Mouse (Mus musculus) CH12.LX (cell line): ENCODE data around the gene Astn2. TPM values are rescaled to one million over a fixed set of nuclear protein-coding genes. Genes with fewer than 3 reads are reported as not detected.

Source experiments
- DNase-seq: peaks from one replicate; pipeline ENCODE4 v3.0.0-alpha.2; 2013; ENCODE audit errors: extremely low read depth
- H3K27ac ChIP-seq: 2 replicates; pipeline ENCODE4 v1.5.1; 2012; ENCODE audit warnings: low read depth, mild to moderate bottlenecking, control low read depth, moderate library complexity; ENCODE audit not compliant: insufficient read depth
- H3K27me3 ChIP-seq: replicated peaks from 2 replicates; pipeline ENCODE3; 2012; ENCODE audit warnings: inconsistent platforms
- H3K36me3 ChIP-seq, 2 experiments: replicated peaks in 1 of 2; 2 replicates each; pipeline versions ENCODE3 to v1.6.1; 2012; ENCODE audit warnings: inconsistent platforms in 1 of 2, low read length in 1 of 2, mild to moderate bottlenecking in 1 of 2, mixed read lengths in 1 of 2, moderate library complexity in 1 of 2; ENCODE audit not compliant: control insufficient read depth in 1 of 2, insufficient read depth in 1 of 2
- H3K4me1 ChIP-seq, 2 experiments: 2 replicates each; pipeline ENCODE4 v1.6.1; 2012; ENCODE audit warnings: inconsistent platforms in 1 of 2, moderate library complexity in 1 of 2; ENCODE audit not compliant: insufficient read depth in 2 of 2, control insufficient read depth in 1 of 2
- H3K4me2 ChIP-seq: 2 replicates; pipeline ENCODE4 v1.6.1; 2012; ENCODE audit warnings: low read depth, mild to moderate bottlenecking, control low read depth; ENCODE audit not compliant: poor library complexity, insufficient read depth, severe bottlenecking
- H3K4me3 ChIP-seq, 3 experiments: fragments of 150-350 bp in 1 of 3; sonication (generic) in 1 of 3; replicated peaks in 1 of 3; 2 replicates each; pipeline versions ENCODE3 to v1.5.1; 2011 to 2012; ENCODE audit warnings: low read depth in 2 of 3, low read length in 2 of 3, mild to moderate bottlenecking in 2 of 3, moderate library complexity in 2 of 3, control low read depth in 1 of 3, improper control_type of control experiment in 1 of 3, inconsistent platforms in 1 of 3, mixed read lengths in 1 of 3; ENCODE audit not compliant: poor library complexity in 1 of 3
- H3K79me2 ChIP-seq: replicated peaks from 2 replicates; pipeline ENCODE4 v1.6.1; 2012; ENCODE audit warnings: mild to moderate bottlenecking, moderate library complexity; ENCODE audit not compliant: control insufficient read depth, poor library complexity, insufficient read depth, severe bottlenecking; ENCODE audit errors: extremely low read depth
- H3K9ac ChIP-seq: 2 replicates; pipeline ENCODE4 v1.6.1; 2012; ENCODE audit warnings: low read depth, mild to moderate bottlenecking, control low read depth, moderate library complexity; ENCODE audit not compliant: insufficient read depth
- H3K9me3 ChIP-seq: replicated peaks from 2 replicates; pipeline ENCODE3; 2012; ENCODE audit warnings: low read length, inconsistent platforms, mixed read lengths
- BHLHE40 ChIP-seq: IDR thresholded peaks from 2 replicates; pipeline ENCODE4 v1.6.1; 2011; ENCODE audit warnings: mild to moderate bottlenecking, low read depth, low read length, improper control_type of control experiment
- EP300 ChIP-seq: IDR thresholded peaks from 2 replicates; pipeline ENCODE4 v1.6.1; 2011; ENCODE audit warnings: low read length, improper control_type of control experiment
- GABPA ChIP-seq: IDR thresholded peaks from 2 replicates; pipeline ENCODE4 v1.6.1; 2012; ENCODE audit warnings: low read depth, low read length, improper control_type of control experiment, inconsistent platforms; ENCODE audit not compliant: insufficient replicate concordance
- HCFC1 ChIP-seq: IDR thresholded peaks from 2 replicates; pipeline ENCODE4 v1.6.1; 2012; ENCODE audit warnings: low read depth, mild to moderate bottlenecking, inconsistent platforms, low read length, improper control_type of control experiment
- JUN ChIP-seq: IDR thresholded peaks from 2 replicates; pipeline ENCODE4 v1.6.1; 2011; ENCODE audit warnings: low read depth, mild to moderate bottlenecking, low read length, improper control_type of control experiment, moderate library complexity; ENCODE audit not compliant: insufficient read depth
- JUND ChIP-seq: conservative IDR thresholded peaks from 2 replicates; pipeline ENCODE4 v1.6.1; 2011; ENCODE audit warnings: low read depth, low read length, improper control_type of control experiment
- KAT2A ChIP-seq: IDR thresholded peaks from 2 replicates; pipeline ENCODE4 v1.6.1; 2012; ENCODE audit warnings: low read length, improper control_type of control experiment, inconsistent platforms; ENCODE audit not compliant: insufficient replicate concordance
- MAZ ChIP-seq: IDR thresholded peaks from 2 replicates; pipeline ENCODE4 v1.6.1; 2012; ENCODE audit warnings: low read depth, mild to moderate bottlenecking, inconsistent platforms, low read length, improper control_type of control experiment, moderate library complexity
- MEF2A ChIP-seq: IDR thresholded peaks from 2 replicates; pipeline ENCODE4 v1.6.1; 2014; ENCODE audit warnings: low read depth, mild to moderate bottlenecking, inconsistent platforms, low read length, improper control_type of control experiment, borderline replicate concordance
- NELFE ChIP-seq: IDR thresholded peaks from 2 replicates; pipeline ENCODE4 v1.6.1; 2011; ENCODE audit warnings: low read depth, low read length, improper control_type of control experiment
- NRF1 ChIP-seq: IDR thresholded peaks from 2 replicates; pipeline ENCODE4 v1.6.1; 2014; ENCODE audit warnings: low read depth, mild to moderate bottlenecking, inconsistent platforms, low read length, improper control_type of control experiment, moderate library complexity
- POLR2A ChIP-seq: IDR thresholded peaks from 2 replicates; pipeline ENCODE4 v1.6.1; 2011; ENCODE audit warnings: low read depth, mild to moderate bottlenecking, improper control_type of control experiment, low read length
- RAD21 ChIP-seq: IDR thresholded peaks from 2 replicates; pipeline ENCODE4 v1.6.1; 2011; ENCODE audit warnings: low read depth, mild to moderate bottlenecking, low read length, improper control_type of control experiment, moderate library complexity
- RCOR1 ChIP-seq: conservative IDR thresholded peaks from 2 replicates; pipeline ENCODE4 v1.6.1; 2012; ENCODE audit warnings: low read depth, mild to moderate bottlenecking, inconsistent platforms, low read length, improper control_type of control experiment
- SIN3A ChIP-seq: IDR thresholded peaks from 2 replicates; pipeline ENCODE4 v1.6.1; 2012; ENCODE audit warnings: low read length, improper control_type of control experiment, inconsistent platforms
- SMC3 ChIP-seq: IDR thresholded peaks from 2 replicates; pipeline ENCODE4 v1.6.1; 2011; ENCODE audit warnings: low read depth, low read length, improper control_type of control experiment
- TBP ChIP-seq: conservative IDR thresholded peaks from 2 replicates; pipeline ENCODE4 v1.6.1; 2011; ENCODE audit warnings: low read depth, low read length, improper control_type of control experiment
- TCF12 ChIP-seq: IDR thresholded peaks from 2 replicates; pipeline ENCODE4 v1.6.1; 2014; ENCODE audit warnings: low read depth, mild to moderate bottlenecking, inconsistent platforms, low read length, improper control_type of control experiment
- UBTF ChIP-seq: IDR thresholded peaks from 2 replicates; pipeline ENCODE4 v1.6.1; 2012; ENCODE audit warnings: low read depth, mild to moderate bottlenecking, inconsistent platforms, low read length, improper control_type of control experiment, moderate library complexity
- USF1 ChIP-seq: IDR thresholded peaks from 2 replicates; pipeline ENCODE4 v1.6.1; 2014; ENCODE audit warnings: low read depth, mild to moderate bottlenecking, inconsistent platforms, low read length, improper control_type of control experiment
- ZKSCAN1 ChIP-seq: IDR thresholded peaks from 2 replicates; pipeline ENCODE4 v1.6.1; 2012; ENCODE audit warnings: low read depth, inconsistent platforms, low read length, improper control_type of control experiment, borderline replicate concordance
- ZNF384 ChIP-seq: IDR thresholded peaks from 2 replicates; pipeline ENCODE4 v1.6.1; 2012; ENCODE audit warnings: low read depth, low read length, improper control_type of control experiment, inconsistent platforms
- dilution Hi-C: fragments of 300-500 bp; cut with MboI; formaldehyde crosslinking; loops from 2 replicates; pipeline ENCODE4 v1.14.3; 2020; ENCODE audit warnings: low sequenced_read_pairs; ENCODE audit not compliant: extremely low pct_unique_long_range_greater_than_20kb, extremely low pct_ligation_motif_present
- in situ Hi-C: fragments of 300-500 bp; cut with MboI; formaldehyde crosslinking; loops from 3 replicates; pipeline ENCODE4 v1.14.3; 2019; ENCODE audit warnings: low sequenced_read_pairs, low pct_ligation_motif_present, low pct_unique_long_range_greater_than_20kb, mixed read lengths
- polyA plus RNA-seq: library from polyadenylated mRNA; unstranded; fragments of >175 nt; gene quantifications from 2 replicates; pipeline ENCODE4 v1.2.1, GENCODE M21; 2012; ENCODE audit warnings: low read depth; ENCODE audit not compliant: insufficient read length
- total RNA-seq, 2 experiments: library from RNA; depleted of rRNA; stranded (reverse); fragments of 300-350 nt in 1 of 2; fragments of >200 nt in 1 of 2; gene quantifications; 2 replicates each; pipeline ENCODE4 v1.2.3; 2012 to 2014

Gene Astn2
- total and polyA plus RNA-seq, 3 experiments, result not detected

GRCm38 (mm10) chr4:65958369-65959187 is 445.8 kb downstream of the Astn2 start:
- H3K36me3 ChIP-seq, result no peaks in the 10 kb centered on the region
- no peak overlapping the region for H3K4me3 ChIP-seq
- no peak overlapping the region for H3K27ac ChIP-seq
- dilution Hi-C loops (no loop called here), in situ Hi-C loops (no loop called here)
- no peaks in the 10 kb centered on the region for H3K4me1 ChIP-seq
- DNase-seq, result no peak
- TF ChIP-seq GABPA (no peak), JUN (no peak), RAD21 (no peak), KAT2A (no peak), TCF12 (no peak), MEF2A (no peak), UBTF (no peak)
- peaks cover 28% of the 10 kb centered on the region for H3K9me3 ChIP-seq
- H3K27me3 ChIP-seq, result no peaks in the 10 kb centered on the region
- no peak overlapping the region for H3K9ac ChIP-seq
- no peaks in the 10 kb centered on the region for H3K79me2 ChIP-seq
- no peak overlapping the region for H3K4me2 ChIP-seq

GRCm38 (mm10) chr4:65951918-65952317 is 452.5 kb downstream of the Astn2 start:
- in situ Hi-C loops, result no loop called here
- Histone ChIP-seq H3K27me3 (no peaks in the 10 kb centered on the region), H3K79me2 (no peaks in the 10 kb centered on the region), H3K4me3 (no peak overlapping the region), H3K4me1 (no peaks in the 10 kb centered on the region), H3K36me3 (no peaks in the 10 kb centered on the region), H3K4me2 (no peak overlapping the region), H3K9ac (no peak overlapping the region), H3K9me3 (peaks cover 44% of the 10 kb centered on the region), H3K27ac (no peak overlapping the region)
- DNase-seq, result no peak
- no peak for TF ChIP-seq POLR2A
- no peak for TF ChIP-seq SMC3
- no peak for TF ChIP-seq BHLHE40
- dilution Hi-C loops, result no loop called here

GRCm38 (mm10) chr4:65947141-65947649 is 457.2 kb downstream of the Astn2 start:
- in situ Hi-C loops, result no loop called here
- TF ChIP-seq HCFC1 (no peak), TBP (no peak), MAZ (no peak), RCOR1 (no peak), SMC3 (no peak), ZKSCAN1 (no peak), SIN3A (no peak), ZNF384 (no peak), NRF1 (no peak), JUND (no peak), NELFE (no peak), EP300 (no peak), TCF12 (no peak), USF1 (no peak), JUN (no peak), KAT2A (no peak)
- H3K27me3 ChIP-seq, result no peaks in the 10 kb centered on the region
- no peak overlapping the region for H3K27ac ChIP-seq
- DNase-seq, result no peak
- no peak overlapping the region for H3K9ac ChIP-seq
- H3K36me3 ChIP-seq, result no peaks in the 10 kb centered on the region
- dilution Hi-C loops, result no loop called here
- no peaks in the 10 kb centered on the region for H3K4me1 ChIP-seq
- H3K9me3 ChIP-seq, result peaks cover 33% of the 10 kb centered on the region
- no peak overlapping the region for H3K4me3 ChIP-seq
- no peaks in the 10 kb centered on the region for H3K79me2 ChIP-seq
- H3K4me2 ChIP-seq, result no peak overlapping the region
